Mouse (Mus musculus) olfactory bulb, adult 2 months (tissue): ENCODE results near the gene Mpzl3. TPM values are rescaled to one million over a fixed set of nuclear protein-coding genes. Genes with fewer than 3 reads are reported as not detected.

Source experiments
- H3K27ac ChIP-seq: fragments of 200-500 bp; 2 replicates; pipeline ENCODE4 v1.5.1; 2012; ENCODE audit warnings: low read depth, low read length; ENCODE audit not compliant: insufficient read depth
- H3K4me1 ChIP-seq: fragments of 200-500 bp; 2 replicates; pipeline ENCODE4 v1.6.1; 2012; ENCODE audit warnings: low read length; ENCODE audit not compliant: control insufficient read depth, insufficient read depth
- H3K4me3 ChIP-seq: fragments of 200-500 bp; 2 replicates; pipeline ENCODE4 v1.5.1; 2012; ENCODE audit warnings: mild to moderate bottlenecking, low read depth, low read length, moderate library complexity; ENCODE audit not compliant: insufficient read depth
- CTCF ChIP-seq: fragments of 200-500 bp; IDR thresholded peaks from 2 replicates; pipeline ENCODE4 v1.5.1; 2012; ENCODE audit warnings: low read depth, mild to moderate bottlenecking, low read length, moderate library complexity; ENCODE audit not compliant: insufficient read depth
- POLR2A ChIP-seq: fragments of 200-500 bp; IDR thresholded peaks from 2 replicates; pipeline ENCODE4 v1.6.1; 2012; ENCODE audit warnings: mild to moderate bottlenecking, low read depth, low read length, moderate library complexity; ENCODE audit not compliant: insufficient read depth
- WGBS: fragments of 180-500 bp; shearing (Covaris S2); methylation state at CpG from one replicate; pipeline ENCODE4 v1.1.7; 2018; 5-methylcytosine and 5-hydroxymethylcytosine counted together
- polyA plus RNA-seq: library from polyadenylated mRNA; stranded (reverse); fragments of >200 nt; gene quantifications from 2 replicates; pipeline ENCODE4 v1.2.4, GENCODE M21; 2012; ENCODE audit warnings: low replicate concordance; ENCODE audit not compliant: missing spikeins, insufficient read depth, insufficient read length

Mpzl3 gene
- polyA plus RNA-seq, 1 experiment: not detected

GRCm38 (mm10) chr9:45041131-45041838 is 13.7 kb upstream of the Mpzl3 start:
- no peak overlapping the region for H3K4me3 ChIP-seq
- 19% methylated on average over 17 of the region's 17 CpGs for WGBS

GRCm38 (mm10) chr9:45042056-45042720 is 12.8 kb upstream of the Mpzl3 start:
- Histone ChIP-seq H3K4me1 (peaks cover 8% of the 10 kb centered on the region), H3K4me3 (no peak overlapping the region), H3K27ac (no peak overlapping the region)
- WGBS: 5% methylated on average over 20 of the region's 20 CpGs
- TF ChIP-seq POLR2A (no peak), CTCF (no peak)

More at GRCm38 (mm10) chr9:45041131-45041838, 13.7 kb upstream of the Mpzl3 start:
- peaks cover 8% of the 10 kb centered on the region for H3K4me1 ChIP-seq
- TF ChIP-seq POLR2A: no peak
- TF ChIP-seq CTCF: no peak
- no peak overlapping the region for H3K27ac ChIP-seq

- H3K4me1 ChIP-seq: peaks cover 8% of the 10 kb centered on the region
- H3K4me3 ChIP-seq: no peak overlapping the region
- WGBS: 4% methylated on average over 10 of the region's 10 CpGs
- H3K27ac ChIP-seq: no peak overlapping the region
- TF ChIP-seq POLR2A (no peak), CTCF (no peak)
Measured at GRCm38 (mm10) chr9:45042947-45043346, 12.0 kb upstream of the Mpzl3 start.

- Histone ChIP-seq H3K4me3 (no peak overlapping the region), H3K4me1 (peaks cover 5% of the 10 kb centered on the region), H3K27ac (no peak overlapping the region)
- TF ChIP-seq CTCF: no peak
- no peak for TF ChIP-seq POLR2A
- 89% methylated on average over 16 of the region's 16 CpGs for WGBS
Measured at GRCm38 (mm10) chr9:45046973-45047372, 8.0 kb upstream of the Mpzl3 start.

GRCm38 (mm10) chr9:45048511-45048910 is 6.5 kb upstream of the Mpzl3 start:
- no peak overlapping the region for H3K4me3 ChIP-seq
- H3K27ac ChIP-seq: no peak overlapping the region
- TF ChIP-seq POLR2A (no peak), CTCF (no peak)
- 19% methylated on average over 4 of the region's 4 CpGs for WGBS
- H3K4me1 ChIP-seq: no peaks in the 10 kb centered on the region

GRCm38 (mm10) chr9:45049731-45050130 is 5.3 kb upstream of the Mpzl3 start:
- 88% methylated on average over 1 of the region's 1 CpGs for WGBS
- Histone ChIP-seq H3K27ac (no peak overlapping the region), H3K4me1 (no peaks in the 10 kb centered on the region), H3K4me3 (no peak overlapping the region)
- no peak for TF ChIP-seq CTCF

- 87% methylated on average over 2 of the region's 2 CpGs for WGBS
- no peaks in the 10 kb centered on the region for H3K4me1 ChIP-seq
- no peak overlapping the region for H3K4me3 ChIP-seq
- no peak overlapping the region for H3K27ac ChIP-seq
- TF ChIP-seq CTCF: no peak
- no peak for TF ChIP-seq POLR2A
Measured at GRCm38 (mm10) chr9:45050301-45050700, 4.7 kb upstream of the Mpzl3 start.

- H3K4me3 ChIP-seq: no peak overlapping the region
- 56% methylated on average over 5 of the region's 5 CpGs for WGBS
- H3K4me1 ChIP-seq: no peaks in the 10 kb centered on the region
- TF ChIP-seq POLR2A: no peak
- no peak for TF ChIP-seq CTCF
- H3K27ac ChIP-seq: no peak overlapping the region
Measured at GRCm38 (mm10) chr9:45058304-45058940, 3.4 kb downstream of the Mpzl3 start.

- Histone ChIP-seq H3K27ac (no peak overlapping the region), H3K4me1 (no peaks in the 10 kb centered on the region), H3K4me3 (no peak overlapping the region)
- 47% methylated on average over 7 of the region's 7 CpGs for WGBS
- TF ChIP-seq POLR2A (no peak), CTCF (no peak)
Measured at GRCm38 (mm10) chr9:45060151-45060550, 5.2 kb downstream of the Mpzl3 start.
